Mouse (Mus musculus): Measurements from ENCODE around the gene Rnf44.
A peak's percentile ranks its signal among the peaks of the same experiment; 100 is the strongest.

Gene Rnf44

DNA sequence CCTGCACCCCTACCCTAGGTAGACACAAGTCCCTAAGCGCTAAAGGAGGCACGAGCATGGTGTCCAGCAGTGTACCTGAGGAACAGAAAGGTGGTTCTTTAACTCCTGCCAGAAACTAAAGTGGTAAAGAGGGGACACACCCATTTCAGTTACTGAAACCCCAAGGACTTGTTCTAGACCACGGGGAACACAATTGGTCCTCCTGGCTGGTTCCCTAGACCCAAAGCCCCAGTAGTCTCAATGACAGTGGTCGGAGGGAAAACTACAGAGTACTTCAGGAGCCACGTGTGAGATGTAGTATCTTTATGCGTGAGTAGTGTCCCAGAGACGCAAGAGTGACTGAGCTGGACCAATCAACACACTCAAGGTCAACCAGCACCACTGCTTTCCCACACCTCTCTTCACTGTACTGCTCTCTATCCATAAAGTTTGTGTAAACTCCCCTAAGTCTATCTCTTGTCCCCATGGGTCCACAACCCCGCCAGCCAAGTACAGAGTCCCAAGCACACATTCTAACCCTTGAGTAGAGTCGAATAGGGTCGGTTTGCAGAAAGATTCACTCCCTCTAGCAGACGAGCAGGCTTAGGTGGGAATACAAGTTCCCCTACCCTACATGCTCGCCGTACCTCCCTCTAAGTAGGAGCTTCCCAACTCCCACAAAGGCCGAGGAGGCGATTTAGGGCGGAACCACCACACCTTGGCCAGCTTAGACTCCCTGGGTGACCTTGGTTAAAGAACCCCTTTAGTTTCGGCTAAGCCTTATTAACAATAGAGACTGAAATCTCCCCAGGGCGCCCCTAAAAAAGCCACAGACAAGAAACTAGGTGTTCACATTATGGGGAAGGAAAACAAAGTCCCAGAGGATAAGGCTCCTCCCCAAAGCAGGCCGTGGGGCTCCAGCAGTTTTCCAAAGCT lies 7.3 kb downstream of the Rnf44 start:
- DNase-seq = no peak

DNA sequence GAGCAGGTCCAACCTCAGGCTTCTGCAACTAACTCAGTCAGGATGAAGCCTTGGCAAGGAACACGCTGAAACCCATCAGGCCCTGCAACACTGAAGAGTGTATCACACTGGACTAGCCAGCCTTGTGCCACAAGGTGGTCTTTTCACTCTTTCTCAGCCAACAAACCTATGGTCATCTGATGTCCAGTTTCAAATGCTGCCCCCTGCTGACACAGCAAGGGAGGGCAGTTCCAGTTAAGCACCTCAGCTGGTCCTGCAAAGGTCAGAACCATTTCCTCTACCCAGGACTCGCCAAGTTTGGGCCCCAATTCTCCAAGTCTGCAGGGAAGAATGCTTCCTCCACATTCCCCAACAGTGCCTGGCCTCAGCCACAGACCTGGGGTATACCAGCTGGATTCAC lies 8.5 kb downstream of the Rnf44 start:
- peak; percentile 59 for DNase-seq

DNA sequence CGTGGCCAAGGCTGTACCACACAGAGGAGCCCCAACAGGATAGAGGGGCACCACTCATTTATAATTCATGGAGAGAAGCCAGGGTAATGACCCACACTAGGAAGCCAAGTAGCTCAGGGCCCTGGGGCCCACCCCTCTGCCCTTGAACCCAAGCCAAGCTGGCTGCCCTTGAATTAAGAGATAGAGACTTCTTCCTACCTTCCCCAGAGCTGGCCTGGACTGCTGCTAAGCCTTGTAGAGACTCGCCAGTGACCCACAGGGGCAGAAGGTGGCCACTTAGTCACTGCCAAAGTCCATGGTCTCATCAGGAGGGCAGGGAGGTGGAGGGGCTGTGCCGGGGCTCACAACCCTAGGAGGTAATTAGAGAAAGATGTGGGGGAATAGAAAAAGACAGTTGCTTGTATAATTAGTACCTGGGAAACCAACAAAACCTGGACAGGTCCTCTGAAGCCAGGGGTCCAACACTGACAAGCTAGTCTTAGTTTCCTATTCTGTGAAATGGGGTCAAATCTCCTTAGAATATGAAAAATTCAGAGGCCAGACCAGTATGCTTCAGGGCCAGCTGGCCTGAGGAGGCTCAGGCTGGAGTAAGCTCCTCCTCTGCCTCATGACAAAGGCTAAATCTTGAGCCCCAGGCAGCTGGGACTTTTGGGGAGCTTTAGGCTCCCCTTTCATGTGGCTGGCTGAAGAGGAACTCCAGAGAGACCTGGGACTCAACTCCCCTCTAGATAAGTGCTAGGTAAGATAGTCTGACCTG lies 9.4 kb downstream of the Rnf44 start:
- DNase-seq = peak; percentile 50

DNA sequence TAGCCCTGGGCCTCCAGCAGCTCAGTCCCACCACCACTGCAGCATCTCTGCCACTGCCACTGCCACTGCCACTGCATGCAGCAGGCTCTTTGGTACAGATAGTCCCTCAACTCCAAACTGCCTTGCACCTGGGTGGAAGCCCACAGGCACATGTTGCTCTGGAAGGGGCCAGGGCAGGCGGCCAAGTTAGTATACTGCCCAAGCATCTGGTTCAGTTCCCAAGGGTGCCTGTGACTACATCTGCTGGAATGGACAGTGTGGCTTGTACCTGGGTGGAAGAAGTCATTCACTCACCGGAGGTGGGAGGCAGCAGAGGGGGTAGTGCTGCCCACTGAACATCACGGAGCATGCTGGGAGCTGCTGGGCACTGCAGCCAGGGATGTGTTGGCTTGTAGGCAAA lies 10.4 kb downstream of the Rnf44 start:
- no peak for DNase-seq

DNA sequence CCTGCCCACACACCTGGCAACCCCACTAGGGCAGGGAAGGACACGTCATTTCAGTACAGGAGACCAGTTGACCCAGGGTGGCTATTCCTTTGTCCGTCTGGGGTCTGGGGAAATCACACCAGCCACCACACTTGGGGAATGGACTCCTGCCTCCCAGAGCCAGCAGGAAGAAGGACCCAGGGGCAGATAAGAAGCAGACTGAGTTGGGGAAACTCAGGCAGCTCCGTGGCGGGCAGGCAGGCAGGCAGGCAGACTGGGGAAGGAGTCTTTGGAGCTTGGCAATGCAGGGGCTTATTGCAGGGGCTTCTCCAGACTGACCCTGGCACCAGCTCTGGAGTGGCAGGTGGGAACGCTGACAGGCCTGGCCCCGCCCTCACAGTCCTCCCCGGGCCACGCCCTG lies 12.4 kb downstream of the Rnf44 start:
- DNase-seq = no peak

DNA sequence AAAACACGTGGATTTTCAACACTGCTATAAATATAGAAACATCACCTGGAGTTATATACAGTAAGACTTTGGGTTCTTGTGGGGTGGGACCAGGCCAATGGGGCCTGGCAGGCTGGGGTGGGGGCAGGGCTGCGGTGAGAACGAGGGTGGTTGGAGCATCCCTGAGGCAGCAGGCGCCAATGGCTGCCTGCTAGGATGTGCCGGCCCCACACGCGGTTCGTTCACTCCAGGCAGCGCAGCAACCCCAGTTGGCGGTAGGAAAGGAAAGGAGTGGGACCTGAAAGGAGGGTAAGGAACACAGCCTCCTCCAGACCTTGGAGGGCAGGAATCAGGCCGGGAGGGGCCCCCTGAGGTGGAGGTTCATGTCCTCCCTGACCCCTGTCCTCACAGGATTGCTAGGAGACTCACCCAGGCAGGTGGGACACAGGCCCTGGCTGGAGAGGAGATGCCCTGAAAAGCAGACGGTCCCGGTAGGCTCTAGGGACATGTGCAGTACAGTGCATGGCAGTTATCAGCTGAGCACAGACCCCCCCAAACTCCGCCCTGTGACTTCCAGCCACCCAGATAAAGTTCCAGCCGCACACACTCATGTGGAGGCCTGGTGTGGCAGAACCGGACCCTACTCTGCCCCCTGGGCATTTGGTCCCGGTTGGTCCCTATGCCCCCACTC lies 13.4 kb downstream of the Rnf44 start:
- no peak for DNase-seq

DNA sequence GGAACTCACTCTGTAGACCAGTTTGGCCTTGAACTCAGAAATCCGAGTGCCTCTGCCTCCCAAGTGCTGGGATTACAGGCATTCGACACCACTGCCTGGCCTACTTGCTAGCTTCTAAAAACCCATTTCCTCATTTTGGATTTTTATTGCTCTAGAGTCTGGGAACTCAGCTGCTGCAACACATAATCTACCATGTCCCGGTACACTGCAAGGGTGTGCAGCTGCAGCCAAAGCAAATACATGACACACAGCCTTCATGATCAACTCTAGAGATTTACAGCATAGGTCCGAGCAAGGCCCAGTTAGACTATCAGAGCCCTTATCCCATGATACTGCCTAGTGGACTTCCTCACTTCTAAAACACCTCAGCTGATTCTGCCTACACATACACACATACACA lies 15.4 kb downstream of the Rnf44 start:
- no peak for DNase-seq

DNA sequence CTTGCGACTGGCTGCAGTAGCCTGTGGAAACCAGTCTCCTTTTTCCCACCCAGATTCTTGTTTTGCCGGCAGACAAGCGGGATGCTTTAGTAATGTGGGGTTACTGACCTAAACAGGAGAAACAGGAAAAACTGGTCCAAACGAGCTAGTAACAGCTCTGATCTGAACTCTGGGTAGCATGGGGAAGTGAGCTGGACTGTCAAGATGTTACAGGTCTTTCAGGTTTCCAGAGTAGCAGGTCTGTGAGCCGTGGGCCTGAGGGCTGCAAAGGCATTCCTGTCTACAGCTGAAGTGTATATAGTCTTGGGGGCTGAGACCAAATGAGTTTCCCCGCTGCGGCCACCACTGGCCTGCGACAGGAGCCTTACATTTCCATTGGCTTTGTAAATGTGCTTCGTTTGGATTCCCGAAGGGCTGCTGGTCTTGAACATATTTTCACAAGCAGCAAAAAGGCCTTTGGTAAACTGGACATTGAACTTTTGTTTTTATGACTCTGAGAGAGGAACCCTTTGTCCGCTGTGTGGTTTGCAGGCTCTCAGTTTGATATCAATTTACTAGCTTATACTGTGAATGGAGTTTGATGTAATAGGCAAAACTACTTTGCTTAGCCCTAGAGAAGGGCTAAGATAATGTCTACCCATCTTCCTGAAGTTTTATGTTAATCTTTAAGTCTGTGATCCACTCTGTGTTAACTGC lies 17.7 kb downstream of the Rnf44 start:
- DNase-seq = no peak

DNA sequence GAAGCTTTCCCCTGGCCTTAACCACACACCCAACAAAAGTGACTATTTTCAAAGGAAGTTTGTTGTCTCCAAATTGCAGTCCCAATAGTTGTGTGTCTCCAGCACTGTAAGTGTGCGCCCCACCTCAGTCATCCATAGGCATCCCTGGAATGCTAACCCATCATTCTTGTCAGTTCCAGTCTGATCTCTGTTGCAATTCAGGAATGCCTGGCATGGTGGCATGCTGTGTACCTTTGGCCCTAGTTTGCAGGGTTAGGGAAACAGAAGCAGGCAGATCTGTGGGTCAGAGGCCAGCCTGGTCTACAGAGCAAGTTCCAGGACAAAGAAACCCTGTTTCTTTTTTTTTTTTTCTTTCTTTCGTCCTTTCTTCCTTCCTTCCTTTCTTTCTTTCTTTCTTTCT lies 23.2 kb downstream of the Rnf44 start:
- peak; percentile 59 for DNase-seq

DNA sequence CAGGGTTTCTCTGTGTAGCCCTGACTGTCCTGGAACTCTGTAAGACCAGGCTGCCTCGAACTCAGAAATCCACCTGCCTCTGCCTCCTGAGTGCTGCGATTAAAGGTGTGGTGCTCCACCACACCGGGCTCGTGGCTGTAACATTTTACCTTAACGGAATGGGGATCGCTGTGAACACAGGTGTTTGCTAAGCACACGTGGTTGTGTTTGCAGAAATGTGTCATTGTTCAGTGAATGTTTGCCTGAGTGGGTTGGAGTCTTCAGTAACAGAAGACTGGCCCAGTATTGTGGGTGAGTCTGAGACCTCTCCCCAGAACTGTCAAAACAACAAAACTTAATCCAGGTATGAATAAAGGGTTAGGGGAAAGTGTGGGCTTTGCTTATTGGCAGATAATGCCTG lies 28.6 kb downstream of the Rnf44 start:
- DNase-seq = no peak

DNA sequence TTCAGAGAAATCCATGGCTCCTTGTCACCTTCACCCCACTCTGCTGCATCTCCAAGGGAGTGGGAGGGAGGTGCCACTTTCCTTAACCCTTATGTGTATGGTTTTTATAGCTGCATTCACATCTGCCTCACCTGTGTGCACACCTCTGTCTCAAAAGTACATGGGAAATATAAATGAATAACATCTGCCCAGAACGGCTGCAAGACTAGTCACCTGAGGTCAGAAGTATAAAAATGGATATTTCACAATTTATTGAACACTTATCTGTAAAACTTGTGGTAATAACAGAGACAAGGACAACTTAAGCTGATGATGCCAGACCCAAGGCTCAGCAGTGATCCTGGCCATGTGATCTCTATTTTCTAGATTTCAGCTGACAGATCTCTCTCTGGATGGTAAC lies 29.2 kb downstream of the Rnf44 start:
- DNase-seq = no peak

DNA sequence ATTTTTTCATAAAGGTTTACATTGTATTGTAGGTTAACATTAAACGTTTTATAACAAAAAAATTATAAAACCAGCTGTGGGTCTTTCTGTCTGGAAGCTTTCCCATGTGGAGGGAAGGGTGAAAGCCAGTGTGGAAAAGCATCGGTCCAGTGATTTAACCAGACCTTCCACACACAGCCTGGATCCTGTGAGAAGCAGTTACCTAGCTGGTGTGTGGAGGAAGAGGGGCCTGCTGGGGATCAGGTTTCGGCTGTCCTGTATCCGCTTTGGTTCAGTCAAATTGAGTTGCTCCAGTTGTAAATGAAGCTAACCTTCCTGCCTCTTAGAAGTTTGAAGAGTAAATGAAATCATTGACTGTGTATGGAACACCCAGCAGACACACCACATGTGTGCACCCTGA lies 29.7 kb downstream of the Rnf44 start:
- DNase-seq = no peak

DNA sequence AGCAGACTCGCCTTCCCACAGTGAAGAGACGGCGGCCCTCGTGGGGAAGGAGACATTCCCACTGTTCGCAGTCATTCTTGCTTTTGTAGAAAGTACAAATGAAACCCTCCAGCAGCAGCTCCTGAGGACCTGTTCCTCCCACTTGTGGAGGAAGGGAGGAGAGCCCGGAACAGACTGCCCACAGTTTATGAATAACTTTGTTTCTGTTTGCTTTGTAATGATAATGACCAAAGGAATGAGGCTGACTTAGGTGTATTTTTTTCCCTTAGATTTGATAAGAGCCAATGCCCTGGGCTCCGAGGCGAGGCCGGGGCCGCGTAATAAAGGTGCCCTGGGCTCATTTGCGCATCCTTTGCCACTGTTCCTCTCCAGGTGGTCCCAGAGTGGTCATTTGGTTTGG lies 32.3 kb downstream of the Rnf44 start:
- DNase-seq = no peak

DNA sequence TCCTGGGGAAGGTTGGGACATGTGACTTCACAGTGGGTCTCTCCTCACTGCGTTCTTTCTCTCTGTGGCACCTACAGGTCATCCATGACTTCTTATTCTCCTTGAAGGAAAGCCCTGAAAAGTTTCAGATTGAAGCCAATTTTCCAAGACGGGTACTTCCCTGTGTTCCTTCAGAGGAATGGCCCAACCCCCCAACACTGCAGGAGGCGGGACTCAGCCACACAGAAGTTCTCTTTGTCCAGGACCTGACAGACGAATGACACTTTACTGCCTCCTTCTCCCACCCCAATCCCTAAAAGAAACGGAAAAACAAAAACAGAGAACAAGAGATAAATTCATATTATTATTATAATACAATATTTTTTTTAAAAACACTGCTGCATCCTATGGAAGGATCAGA lies 32.8 kb downstream of the Rnf44 start:
- no peak for DNase-seq

DNA sequence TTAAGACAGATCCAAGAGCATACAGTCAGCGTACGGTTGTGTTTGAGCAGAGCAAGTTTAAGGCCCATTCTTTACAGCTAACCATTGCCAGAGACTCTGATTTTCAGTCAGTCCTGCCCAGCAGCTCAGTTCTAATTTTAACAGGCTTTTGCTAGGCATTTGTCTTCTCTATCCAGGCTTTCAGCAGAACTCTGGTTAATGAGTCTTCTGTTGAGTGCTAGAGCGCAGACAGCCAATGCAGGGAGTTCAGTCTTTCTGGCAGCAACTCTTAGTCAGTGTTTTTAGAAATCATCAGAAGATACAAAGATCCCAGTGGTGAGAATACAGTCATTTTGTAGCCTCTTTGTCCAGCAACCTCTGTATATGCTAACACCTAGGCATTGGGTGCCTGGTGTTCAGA lies 43.2 kb downstream of the Rnf44 start:
- DNase-seq = peak; percentile 26

DNA sequence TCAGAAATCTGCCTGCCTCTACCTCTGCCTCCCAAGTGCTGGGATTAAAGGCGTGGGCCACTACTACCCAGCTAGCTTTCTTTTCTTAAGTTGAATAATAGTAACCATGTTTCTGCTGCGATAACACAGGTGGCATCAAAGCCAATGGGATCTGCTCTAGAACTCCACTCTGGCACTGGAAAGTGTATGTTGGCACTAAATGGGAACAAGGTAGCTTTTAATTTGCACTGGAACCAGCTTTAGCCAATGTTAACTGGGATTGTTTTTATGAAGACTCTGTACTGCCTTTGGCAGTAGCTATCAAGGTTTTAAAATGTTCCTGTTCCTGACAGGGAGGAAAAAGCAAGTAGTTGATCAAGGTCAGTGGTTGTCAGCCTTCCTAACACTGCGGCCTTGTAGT lies 58.7 kb downstream of the Rnf44 start:
- DNase-seq = no peak

DNA sequence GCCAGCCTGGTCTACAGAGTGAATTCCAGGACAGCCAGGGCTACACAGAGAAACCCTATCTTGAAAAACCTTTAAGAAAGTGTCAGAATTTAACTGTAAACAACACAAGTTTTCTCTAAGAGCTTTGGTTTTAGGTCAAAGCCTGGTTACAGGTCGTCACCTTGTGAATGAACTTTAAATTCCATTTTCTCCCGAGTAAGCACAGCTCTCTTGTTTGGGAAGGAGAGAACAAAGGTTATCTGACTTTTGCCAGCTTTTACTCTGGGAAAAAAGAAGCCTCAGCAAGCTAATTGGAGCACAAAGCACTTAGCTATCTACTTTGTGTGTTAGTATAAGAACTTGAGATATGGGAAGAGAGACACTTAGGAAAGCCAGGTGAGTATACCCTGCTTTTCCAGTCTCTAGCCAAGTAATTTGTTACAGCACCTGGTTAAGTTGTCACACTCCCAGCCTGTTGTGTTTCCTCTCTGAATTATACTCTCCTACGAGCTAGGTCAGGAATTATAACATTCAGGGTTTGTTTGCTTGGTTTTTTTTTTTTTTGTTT lies 60.9 kb downstream of the Rnf44 start:
- peak; percentile 29 for DNase-seq

Measured in kidney, adult 11 months (tissue).